Mouse (Mus musculus): Measurements from ENCODE around the gene Olfr1487.
"Not testable (repeated sequence)": the region's sequence is repeated elsewhere in the genome, so short reads cannot be mapped to it uniquely, and the experiment has no call there.

The Olfr1487 gene

DNA sequence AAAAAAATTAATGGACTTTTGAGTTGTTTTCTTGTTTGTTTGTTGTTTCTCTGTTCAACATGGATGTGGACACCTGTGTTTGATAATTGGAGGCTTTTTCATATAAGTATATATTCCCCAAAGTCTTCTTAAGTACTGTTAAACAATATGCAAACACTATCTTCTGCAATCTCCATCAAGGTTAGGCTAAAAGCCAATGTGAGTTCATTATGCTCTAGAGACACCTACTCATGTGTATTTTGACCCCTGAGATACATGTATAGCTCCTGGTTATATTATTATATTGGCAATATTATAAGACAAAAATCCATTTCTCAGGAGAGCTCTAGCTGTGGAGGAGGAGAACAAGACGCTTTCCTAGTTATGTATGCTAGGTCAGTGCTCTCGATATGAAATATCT lies at the start of gene Olfr1487:
TSS of gene Olfr1487 (plus strand) at position 301 of the 400 bp plus-strand sequence.
- DNase-seq, result not testable (repeated sequence)

DNA sequence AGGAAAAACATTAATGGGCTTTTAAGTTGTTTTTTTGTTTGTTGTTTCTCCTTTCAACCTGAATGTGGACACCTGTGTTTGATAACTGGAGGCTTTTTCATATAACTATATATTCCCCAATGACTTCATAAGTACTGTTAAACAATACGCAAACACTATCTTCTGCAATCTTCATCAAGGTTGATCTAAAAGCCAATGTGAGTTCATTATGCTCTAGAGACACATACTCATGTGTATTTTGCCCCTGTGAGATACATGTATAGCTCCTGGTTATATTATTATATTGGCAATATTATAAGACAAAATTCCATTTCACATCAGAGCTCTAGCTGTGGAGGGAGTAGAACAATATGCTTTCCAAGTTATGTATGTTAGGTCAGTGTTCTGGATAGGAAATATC lies 34.0 kb upstream of the Olfr1487 start, which contains the start of gene Olfr1484:
TSS of gene Olfr1484 (plus strand) at position 301 of the 400 bp plus-strand sequence.
- DNase-seq, result no peak

DNA sequence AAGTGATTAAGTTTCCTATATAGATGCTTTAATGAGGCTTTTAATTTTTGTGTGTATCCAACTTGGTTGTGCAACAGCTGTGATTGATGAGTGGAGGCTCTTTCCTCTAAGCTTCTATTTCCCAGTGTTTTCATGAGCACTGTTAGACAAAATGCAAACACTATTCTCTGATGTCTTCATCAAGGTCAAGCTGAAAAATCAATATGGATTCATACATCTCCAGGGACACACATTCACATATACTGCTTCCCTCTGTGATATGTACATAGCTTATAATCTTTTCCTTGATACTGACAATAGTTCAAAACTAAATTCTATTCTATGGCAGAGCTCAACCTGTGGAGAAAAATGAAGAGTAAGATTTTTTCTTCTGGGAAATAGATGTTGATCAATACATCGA lies 14.1 kb downstream of the Olfr1487 start, which contains the start of gene Olfr1489:
TSS of gene Olfr1489 (plus strand) at position 301 of the 400 bp plus-strand sequence.
- no peak for DNase-seq

DNA sequence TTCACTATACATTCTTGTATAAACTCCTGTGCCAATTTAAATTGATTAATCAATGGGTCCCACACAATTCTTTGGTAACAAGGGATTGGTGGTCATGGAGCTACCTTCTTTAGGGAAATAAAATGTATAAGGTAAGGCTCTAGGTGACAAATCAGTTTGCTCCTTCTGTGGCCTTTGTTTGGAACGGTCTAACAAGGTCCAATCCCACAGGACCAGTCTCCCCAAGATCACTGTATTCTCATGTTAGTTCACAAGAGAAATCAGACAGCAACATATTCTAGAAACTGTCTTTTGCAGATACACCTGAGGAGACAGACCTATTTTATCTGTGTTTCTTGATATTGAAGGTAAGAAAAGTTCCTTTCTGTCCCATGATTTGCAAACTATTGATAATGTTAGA lies 33.6 kb downstream of the Olfr1487 start, which contains the start of gene Olfr1490:
TSS of gene Olfr1490 (plus strand) at position 301 of the 400 bp plus-strand sequence.
- no peak for DNase-seq

Data from liver (tissue).